Mouse (Mus musculus) skeletal muscle tissue, adult 2 months (tissue): ENCODE measurements at regions not wholly inside any gene's neighbourhood (a gene's known extent, or its start where the extent isn't known, plus 50 kb on each side); places are given as distances from the start of the nearest gene placed in this dataset.

ENCODE experiments used
- DNase-seq: peaks from one replicate; pipeline ENCODE4 v3.0.0-alpha.2; 2012; ENCODE audit warnings: low read depth, low spot score

DNA sequence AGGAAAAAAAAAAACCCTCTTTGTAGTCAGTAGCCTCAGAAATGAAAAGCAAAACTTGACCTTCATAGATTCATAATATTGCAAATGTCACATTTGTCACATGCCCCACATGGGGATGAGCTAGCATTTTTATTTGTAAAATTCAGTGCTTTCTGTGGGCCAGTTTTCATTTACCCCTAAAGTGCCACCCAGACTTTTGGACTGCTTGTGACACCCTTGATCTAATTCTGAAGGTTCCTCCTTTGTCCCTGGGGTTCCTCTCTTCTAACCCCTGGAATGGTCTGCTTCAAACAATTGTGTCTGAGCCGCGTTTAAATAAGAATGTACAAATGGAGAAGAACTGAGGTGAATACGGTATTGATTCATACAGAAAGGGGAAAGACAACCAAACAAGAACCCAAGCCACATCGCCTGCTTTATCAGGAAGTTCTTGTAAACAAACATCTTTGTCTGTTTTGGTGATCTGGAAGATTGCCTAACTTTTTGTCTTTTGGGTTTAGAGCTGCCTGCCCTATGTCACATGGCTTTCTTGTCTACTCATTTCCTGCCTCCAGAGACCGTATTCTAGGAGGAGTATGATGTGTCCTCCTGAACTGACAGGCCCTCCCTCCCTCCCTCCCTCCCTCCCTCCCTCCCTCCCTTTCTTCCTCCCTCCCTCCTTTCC, 203.1 kb upstream of the Gm9833 start:
- no peak for DNase-seq

DNA sequence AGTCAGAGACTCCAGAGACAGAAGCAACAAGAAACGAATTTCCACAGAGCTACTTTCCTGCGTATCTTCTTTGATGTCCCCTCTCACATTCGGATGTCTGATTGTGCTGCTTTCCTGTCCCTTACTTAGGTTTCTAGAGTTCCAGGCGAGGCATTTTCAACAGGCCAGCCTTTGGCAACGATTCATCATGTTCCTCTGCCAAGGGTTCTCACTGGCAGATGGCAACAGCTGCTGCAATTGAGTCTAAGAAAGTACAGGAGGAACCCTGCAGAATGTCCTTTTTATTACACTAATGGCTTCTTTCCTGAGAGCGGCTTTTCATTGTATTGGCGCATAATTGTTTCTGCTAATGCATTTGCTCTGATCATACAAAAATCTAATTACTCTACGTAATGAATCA, 202.3 kb upstream of the Gm9833 start:
- peak; percentile 64 for DNase-seq

DNA sequence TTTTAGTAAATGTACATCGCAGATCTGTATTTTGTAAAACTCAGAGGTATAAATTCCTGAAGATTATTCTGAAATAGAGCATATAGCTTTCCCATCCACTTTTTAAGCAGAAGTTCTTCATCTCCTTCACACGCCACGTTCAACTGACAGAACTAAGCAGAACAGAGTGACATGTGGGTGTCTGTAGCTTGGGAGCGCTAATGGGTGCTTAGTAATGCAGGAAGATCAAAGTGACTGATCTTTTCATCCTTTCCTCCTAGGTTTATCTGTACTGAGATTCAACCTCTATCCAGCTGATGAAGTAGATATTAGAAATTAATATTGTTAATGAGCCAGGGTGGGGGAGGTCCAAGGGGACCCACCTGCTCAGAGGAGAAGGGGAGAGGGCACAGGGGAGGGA, 201.8 kb upstream of the Gm9833 start:
- no peak for DNase-seq

DNA sequence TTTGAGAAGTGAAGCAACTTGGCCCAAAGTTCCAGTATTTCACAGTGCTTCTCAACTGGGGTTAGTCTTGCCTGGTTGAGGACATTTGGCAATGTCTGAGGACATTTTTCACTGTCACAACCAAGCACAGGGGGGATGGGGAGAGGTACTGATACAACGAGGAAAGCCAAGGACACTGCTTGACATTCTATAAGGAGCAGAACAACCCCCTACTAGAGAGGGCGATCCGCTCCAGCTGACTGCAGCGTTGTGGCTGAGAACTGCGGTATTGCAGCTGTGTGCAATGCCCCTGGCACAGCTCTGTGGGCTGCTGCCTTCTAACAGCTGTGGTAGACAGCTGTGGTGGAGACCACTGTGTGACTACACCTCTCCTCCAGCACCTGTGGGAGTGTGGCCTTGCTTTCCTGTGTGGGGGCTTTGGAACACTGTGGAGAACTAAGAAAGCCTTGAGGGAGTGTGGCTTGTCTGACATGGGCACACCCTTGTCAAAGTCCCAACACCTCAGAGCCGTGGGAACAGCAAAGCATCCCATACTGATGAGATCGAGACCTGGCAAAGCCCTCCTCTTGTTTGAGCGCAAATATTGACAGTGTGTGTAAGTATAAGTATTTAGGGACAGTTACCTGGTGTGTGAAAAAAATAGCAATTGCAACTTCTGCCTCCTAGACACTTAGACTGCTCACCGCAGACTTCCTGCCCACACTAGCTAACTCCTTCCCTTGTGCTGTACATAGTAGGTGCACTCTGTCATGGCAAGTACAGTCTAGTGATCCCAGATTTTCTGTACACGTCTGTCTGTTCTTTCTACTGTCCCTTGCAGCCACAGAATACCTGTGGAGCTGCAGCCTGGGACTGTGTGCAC, 200.9 kb upstream of the Gm9833 start:
- DNase-seq: no peak

DNA sequence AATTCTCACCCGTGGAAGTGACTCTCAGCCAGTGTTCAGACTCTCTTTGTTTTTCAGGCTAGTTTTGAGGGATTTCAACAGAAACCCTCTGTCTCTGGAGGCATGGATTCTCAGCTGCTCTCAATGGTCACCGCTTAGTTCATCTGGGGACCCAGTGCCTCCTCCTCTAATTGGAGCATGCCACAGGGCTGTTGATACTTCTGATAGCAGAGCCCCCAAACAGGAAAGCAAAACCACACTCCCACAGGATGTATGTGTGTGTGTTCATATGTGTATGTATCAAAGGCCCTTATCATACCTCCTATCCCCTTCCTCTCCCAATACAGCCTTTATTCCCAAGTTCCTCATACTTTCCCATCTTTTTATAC, 200.3 kb upstream of the Gm9833 start:
- DNase-seq: no peak

DNA sequence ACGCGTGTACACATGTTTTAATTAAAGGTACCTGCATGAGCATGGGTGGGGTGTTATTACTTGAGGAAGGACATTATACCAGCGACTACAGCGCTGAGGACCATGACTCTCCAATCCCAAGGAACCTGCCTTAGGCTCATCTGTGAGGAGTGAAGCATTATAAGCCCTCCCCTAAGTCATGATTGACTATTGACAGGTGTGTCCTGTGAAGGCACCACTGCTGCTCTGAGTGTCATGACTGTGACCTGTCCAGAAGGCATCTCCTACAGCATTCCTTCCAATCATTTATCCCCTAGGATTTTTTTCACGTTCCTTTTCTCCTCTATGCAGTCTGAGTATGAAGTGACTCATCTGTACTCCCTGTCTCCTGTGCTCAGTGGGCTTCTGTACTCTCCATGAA, 199.9 kb upstream of the Gm9833 start:
- DNase-seq: no peak

DNA sequence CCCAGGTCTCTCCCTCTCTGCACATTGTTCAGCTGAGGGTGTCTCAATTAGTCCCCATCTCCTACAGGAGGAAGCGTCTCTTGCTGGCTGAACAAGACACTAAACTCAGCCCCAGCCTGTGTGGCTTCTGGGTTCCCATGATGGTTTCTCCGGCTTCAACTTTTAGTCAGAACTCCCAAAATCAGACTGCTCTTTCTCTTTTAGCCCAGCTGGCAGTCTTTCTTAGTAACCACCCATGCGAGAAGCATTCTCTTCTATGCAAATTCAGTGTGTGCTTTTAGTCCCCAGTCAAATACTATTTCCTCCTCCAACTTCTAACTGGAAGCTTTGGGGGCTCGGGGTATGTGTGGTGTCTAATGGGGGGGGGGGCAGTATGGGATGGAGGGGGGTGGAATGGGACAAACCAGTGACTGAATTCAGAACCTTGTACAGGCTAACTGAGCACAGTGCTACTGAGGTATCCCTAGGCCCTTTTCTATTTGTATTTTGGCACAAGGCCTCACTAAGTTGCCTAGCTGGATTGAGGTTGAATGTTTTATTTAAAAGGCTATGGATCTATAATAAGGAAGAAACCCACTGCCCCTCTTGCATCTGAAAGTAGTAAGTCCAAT, 194.9 kb upstream of the Gm9833 start:
- DNase-seq: no peak

DNA sequence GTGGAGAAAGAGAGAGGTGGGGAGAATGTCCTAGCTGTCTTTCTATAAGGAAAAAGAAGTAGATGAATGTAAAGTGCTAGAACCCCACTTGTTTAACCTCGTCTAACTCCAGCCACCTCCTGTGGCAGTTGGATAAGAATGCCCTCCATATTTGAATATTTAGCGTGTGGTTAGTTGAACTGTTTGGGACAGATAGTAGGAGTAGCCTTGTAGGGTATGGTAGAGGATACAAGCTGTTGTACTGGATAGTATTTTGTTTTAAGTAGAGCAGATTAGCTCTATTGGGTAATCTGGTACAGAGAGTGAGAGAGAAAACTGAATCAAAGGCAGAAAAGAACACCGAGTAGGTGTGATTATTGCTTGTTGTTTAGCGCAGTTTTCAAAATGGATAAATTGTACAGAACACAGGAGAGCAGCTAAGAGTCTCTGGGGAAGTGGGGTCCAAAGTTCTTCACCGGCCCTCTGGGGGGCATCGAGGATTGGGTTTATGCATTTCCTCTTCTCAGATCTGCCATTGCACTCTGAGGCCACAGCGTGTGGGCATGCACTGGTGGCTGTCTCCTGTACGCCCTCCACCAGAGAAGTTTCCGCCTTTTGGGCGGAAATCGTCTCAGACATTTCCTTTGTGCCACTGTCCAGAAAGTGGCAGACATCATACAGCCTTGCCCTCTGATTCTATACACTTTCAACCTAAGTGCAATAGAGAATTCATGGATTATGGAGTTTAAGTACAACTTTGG, 192.3 kb upstream of the Gm9833 start:
- DNase-seq: no peak

DNA sequence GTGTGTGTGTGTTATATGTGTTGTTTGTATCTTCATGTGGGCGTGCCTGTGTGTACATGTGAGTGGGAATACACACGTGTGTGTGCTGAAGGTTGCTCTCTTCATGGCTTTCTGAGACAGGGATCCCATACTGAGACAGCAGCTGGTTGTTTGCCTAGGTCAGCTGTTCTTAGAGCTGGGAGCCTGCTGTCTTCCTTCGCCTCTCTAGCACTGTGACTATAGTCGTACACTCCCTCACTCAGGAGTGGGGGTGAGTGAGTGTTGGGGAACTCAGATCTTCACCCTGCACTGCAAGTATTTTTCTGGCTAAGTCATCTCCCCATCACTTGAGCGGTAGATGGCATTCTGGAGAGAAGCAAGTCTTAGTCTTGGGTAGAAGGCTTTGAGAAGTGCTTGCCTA, 191.6 kb upstream of the Gm9833 start:
- DNase-seq: no peak

DNA sequence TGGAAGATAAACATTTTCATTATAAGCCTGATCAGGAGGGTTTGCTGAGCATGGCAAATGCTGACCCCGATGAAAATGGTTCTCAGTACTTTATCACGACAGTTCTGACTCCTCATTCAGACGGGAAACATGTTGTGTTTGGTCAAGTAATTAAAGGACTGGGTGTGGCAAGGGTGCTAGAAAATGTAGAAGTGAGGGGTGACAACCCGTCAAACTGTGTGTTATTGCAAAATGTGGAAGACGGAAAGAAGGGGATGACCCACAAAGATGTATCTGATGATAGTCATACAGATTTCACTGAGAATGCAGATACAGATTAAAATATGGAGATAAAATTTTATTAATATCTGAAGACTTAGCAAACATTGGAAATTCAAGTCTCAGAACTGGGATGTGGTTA, 186.2 kb upstream of the Gm9833 start:
- no peak for DNase-seq

DNA sequence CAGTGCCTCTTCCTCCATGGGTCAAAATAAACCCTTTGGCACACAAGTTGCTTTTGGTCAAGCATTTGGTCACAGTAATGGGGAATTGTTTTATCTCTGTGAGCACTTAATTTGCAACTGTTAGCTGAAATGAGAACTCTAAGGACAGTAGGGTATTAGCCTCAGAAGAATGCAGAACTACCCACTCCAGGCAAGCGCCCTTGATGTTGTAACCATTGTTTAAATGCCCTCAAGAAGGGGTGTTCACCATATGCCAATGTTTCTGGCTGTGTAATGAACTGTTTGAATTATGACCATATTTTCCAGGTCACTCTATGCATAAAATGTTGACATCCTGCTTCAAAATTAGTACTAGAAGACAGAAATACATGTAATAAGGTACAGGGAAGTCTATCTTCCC, 174.6 kb upstream of the Gm9833 start:
- DNase-seq: no peak

DNA sequence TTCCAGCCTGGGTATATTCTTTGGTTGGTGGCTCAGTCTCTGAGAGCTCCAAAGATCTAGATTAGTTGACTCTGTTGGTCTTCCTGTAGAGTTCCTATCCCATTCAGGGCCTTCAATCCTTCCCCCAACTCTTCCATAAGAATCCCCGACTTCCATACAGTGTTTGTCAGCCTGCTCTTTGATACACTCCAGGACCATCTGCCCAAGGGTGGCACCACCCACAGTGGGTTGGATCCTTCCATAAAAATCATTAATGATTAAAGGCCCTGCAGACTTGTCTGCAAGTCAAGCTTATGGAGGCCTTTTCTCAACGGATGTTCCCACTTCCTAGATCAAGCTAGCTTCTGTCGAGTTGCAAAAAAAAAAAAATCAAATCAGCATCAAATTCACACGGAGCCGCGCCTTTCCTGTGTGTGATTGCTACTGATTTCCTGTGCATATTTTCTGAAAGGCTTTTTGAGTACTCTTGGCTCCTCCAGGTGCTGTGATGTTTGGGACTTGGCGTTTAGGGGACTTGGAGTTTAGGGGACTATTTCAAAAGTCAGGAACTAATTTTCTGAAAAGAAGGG, 171.3 kb upstream of the Gm9833 start:
- no peak for DNase-seq

DNA sequence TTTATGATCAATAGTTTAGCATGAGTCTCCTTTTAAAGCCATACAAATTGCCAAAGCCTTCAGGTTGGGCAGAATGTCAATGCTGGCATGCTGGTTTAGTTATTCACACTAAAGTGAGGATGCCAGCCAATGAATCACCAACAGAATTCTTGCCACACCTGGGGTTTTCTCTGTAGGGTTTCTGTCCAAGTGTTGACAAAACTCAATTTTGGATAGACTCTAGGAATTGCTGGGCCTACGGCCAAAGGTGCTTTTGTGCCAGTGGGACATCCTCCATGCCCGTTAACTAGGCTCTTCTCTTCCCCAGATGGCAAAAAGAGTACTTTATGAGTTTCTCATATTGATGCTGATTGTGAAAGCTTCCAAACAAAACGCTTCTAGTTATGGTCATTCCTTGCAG, 167.6 kb upstream of the Gm9833 start:
- no peak for DNase-seq

DNA sequence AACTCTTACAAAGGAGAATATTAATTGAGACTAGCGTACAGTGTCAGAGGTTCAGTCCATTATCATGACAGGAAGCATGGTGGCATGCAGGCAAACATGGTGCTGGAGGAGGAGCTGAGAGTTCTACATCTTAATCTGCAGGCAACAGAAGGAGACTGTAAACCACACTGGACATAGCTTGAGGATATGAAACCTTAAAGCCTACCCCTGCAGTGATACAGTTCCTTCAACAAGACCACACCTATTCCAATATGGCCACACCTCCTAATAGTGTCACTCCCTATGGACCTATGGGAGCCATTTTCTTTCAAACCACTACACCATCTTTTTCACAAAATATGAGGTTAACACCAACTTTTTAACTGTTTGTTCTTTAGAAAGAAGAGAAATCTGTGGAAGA, 166.2 kb upstream of the Gm9833 start:
- DNase-seq: no peak

DNA sequence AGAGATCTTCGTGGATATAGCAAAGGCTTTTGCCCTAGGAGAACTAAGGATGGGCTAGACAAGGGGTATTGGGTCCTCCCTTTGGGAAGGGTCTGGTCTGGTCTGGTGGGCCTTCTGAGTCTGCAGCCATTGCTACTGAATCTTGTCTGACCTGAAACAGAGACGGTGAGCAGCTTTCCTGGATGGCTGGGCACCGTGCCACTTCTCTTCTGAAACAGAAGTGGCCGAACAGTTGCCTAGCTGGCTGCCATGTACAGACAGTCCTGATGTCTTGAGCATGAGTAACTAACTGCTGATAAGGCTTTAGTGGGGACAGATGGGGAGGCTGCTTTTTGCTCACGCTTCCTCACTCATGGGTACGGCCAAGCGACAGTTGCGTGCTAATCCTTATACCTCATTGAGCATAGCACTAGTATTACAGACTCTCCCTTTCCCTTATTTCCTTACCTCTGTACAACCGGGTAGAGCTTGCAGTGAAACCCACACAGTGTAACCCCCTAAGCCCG, 165.3 kb upstream of the Gm9833 start:
- no peak for DNase-seq

DNA sequence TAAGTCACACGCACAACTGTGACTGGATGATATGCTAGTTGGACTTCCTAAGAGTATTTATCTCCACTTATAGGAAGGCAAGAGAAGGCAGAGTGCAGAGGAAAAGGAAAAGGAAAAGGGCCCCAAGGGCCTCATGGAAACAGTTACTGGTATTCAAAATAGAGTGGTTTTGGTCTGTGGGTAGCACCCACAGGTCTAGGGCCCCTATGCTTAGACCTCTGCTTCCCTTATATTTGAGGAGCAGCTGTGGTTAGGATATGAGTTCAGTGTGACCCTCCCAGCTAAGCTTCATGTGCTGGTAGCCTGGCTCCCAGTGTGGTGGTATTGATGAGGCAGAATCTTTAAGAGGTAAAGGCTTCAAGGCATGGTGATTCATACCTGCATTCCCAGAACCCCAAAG, 163.3 kb upstream of the Gm9833 start:
- DNase-seq: no peak

DNA sequence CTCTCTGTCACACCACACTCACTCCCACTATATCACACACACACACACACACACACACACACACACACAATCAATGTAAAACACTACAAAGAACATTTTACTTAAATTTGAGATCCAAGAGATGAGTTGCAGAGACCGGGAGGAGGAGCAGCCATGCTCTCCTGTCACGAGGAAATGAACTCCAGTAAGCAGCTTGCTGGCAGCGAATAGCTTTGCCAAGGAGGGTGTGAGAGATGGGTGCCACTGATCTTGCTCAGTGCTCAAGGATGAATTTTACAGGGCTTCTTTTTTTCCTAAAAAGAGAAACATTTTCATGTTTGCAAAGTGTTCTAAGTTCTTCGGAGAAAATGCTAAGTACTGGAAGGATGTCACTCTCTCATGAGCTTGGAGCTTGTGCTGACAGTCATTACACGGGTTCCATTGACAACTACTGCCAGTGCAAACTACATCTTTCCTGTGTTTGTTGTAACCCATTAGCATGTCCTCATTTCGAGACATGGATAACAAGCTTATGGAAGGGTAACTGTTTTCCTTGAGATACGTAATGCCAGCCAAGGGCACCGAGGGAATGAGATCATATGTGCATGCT, 151.0 kb upstream of the Gm9833 start:
- DNase-seq: no peak

DNA sequence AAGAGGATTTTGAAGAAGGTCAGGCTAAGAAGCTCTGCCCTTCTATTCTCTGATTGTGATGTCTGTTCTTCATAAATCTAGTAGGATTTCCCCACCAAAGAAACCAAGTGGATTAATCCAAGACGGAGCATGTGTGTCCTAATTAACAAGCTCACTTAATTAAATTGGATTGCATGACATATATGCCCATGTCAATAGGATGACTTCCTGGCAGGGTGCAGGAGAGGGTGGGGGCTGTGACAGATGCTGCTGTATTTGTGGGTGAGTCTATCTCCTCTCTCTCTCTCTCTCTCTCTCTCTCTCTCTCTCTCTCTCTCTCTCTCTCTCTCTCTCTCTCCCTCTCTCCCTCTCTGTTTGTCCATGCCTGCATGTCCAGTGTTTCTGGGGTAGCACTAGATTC, 149.3 kb upstream of the Gm9833 start:
- no peak for DNase-seq

DNA sequence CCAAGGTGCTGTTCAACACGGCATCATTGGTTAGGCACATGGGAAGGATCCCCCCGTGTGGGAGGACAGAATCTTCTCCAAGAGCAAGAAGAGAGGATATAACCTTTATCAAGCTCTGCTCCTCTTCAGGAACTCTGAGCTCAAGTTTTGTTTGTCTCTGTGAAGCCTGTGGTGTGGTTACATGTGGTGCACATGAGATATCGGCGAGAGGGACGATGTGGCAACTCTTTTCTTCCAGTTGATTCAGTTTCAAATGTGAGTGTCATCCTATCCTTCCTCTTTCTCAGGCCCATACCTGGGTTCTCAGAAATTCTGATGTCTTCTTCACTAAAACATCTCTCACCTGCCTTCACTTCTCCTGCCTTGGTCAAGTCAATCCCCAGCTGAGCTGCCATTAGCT, 145.3 kb upstream of the Gm9833 start:
- no peak for DNase-seq

DNA sequence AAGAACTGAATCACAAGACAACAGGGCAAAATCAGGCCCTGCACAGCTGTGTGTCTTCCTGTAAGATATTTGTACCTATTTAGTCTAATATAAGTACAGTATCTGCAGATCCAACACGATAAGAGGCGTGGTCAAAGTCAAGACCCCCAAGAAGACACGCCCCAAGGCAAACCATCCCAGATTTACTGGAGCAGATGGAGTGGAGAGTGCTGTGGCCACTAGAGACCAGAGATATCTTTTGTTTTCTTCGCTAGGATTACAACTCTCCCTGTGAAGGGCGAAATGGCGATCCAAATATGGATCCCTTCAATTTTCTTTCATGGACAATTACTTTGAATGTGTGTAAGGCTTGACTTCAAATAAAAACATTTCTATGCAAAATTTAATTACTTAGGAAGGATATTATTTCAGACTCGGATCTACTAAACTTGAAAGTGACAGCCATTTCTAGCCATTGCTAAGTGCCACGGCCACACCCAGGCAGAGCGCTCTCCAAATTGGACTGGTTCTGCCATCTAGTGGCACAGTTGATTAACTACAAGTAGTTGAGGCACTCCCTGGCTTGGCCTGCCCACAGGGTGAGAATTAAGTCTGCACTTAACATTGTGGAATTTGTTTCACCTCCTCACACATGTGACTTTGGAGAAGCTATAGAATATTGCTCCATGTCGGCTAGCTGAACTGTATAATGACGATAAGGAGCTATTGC, 140.4 kb upstream of the Gm9833 start:
- peak; percentile 55 for DNase-seq

DNA sequence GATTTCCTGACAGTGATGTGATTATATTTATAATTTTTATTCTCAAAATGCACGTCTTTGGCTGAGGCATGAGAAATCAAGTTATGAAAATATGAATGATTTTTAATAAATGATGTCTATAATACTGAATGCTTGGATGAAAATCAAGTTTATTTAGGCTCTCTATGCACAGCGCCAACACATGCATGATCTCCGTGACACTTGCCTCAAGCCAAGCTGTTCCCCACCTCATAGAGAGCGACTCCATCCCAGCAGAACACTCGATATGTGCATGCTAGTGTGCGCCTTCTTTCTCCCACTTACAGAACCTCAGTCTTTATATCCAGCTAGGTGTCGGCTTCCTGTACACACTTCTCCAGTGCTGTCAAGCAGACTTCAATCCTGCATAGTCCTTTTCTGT, 139.8 kb upstream of the Gm9833 start:
- no peak for DNase-seq
